Mouse (Mus musculus) layer of hippocampus, adult 8-10 months (tissue): ENCODE results near the gene Cmss1. TPM values are rescaled to one million over a fixed set of nuclear protein-coding genes. Genes with fewer than 3 reads are reported as not detected.
A peak's percentile ranks its signal among the peaks of the same experiment; 100 is the strongest.

Source experiments
- DNase-seq, 2 experiments: peaks; one replicate each; pipeline ENCODE4 v3.0.0; 2022; ENCODE audit warnings: low spot score in 2 of 2
- total RNA-seq, 4 experiments: library from RNA; stranded (reverse); gene quantifications; 2 replicates each; pipeline ENCODE4 v1.2.4; 2022

The Cmss1 gene
- total RNA-seq, 4 experiments from 2014 or later: 17.1 to 20.4 (median 18.0) TPM

DNA sequence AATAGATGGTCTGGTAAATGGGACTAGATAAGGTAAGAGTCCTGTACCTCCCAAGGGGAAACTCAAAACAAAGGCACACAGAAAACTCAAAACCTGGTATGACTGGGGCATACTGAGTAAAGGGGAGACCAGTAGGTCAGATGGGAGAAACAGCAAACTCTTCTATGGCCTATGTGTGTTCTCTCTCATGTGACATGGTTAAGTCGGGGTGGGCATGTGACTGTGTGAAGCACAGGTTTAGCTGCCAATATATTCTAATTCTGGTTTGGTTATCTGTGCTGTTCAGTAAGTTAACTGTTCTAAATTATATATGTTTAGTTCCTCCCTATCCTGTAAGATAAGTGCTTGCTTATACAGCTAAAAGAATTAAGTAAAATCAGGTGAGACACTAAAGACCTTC, 46.5 kb downstream of the Cmss1 start:
- no peak for DNase-seq

DNA sequence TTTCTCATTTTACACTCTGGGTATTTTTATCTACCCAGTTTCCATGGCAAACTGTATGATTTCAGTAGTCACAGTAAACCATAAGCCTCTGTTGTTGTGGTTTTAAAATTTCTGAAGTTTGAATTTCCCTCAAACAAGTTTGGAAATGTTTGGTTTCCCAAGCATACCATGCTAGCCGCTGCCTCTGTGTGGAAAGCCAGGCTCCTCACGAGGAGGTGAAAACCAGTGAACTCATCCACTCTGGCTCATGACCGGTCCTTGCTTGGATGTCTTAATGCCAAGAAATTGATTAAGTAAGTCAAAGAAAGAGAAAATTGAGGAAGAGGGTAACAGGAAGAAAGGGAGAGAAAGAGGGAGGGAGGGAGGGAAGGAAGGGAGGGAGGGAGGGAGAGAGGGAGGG, 48.4 kb downstream of the Cmss1 start:
- DNase-seq: no peak

DNA sequence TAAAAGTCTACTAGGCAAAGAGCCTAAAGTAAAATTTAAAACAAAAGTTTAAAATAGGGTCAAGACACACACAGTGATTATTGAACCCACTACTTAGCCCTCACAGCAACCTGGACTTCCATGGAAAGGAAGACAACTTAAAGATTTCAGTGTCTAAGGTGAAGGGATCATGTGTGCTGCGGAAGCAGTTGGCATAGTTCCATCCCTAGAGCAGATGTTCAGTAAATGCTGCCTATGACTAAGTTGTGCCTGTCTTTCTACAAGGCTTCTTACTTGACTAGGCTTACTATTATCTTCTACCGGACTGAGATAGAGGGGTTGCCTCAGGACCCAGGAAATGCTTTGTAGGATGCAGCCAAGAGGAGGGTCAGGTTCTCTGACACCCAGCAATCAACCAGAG, 50.4 kb downstream of the Cmss1 start:
- no peak for DNase-seq

- no peak for DNase-seq
Measured at GRCm38 (mm10) chr16:57555667-57556066, 51.0 kb downstream of the Cmss1 start.

DNA sequence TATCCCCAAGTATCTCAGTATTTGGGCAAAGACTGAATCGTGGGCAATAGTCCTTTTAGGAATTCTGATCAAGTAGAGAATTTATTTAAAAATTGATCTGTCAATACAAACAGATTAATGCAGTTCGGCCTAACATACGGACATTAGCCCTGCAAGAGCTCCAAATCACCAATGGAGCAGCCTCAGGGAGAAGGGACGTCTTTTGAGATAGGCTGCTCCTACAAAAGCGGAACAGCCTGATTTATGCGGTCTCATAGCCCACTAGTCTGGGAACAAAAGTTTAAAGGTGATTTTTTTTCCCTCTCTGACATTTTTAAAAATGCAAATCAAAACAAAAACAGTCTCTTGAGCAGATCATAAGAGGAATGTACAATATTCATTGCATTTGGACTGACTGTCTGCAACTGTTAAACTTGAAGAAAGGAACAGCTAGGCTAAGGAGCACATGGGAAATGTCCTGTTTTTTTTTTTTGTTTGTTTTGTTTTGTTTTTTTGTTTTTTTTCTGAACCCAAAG, 51.7 kb downstream of the Cmss1 start:
- DNase-seq: no peak

- no peak for DNase-seq
Measured at GRCm38 (mm10) chr16:57553235-57553634, 53.4 kb downstream of the Cmss1 start.

GRCm38 (mm10) chr16:57552709-57553108, 54.0 kb downstream of the Cmss1 start:
- no peak for DNase-seq

- no peak for DNase-seq
Measured at GRCm38 (mm10) chr16:57551617-57552016, 55.0 kb downstream of the Cmss1 start.

DNA sequence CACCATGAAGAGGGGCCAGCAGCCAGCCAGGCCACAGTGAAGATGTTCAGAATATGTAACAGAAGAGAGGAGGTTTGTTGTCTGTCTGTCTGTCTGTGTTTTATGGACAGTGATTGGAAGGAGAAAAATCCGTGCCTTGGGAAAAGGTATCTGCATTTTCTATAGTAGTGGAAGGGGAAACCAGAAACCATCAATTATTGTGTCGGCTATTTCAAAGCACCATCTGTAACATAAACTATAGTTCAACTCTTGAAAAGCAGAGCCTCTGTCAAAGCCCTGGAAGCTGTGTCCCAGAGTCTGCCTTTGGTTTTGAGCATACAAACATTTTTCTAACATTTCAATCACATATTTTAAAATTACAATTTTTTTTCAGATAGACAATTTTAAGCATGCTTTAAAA, 55.8 kb downstream of the Cmss1 start:
- DNase-seq: no peak

DNA sequence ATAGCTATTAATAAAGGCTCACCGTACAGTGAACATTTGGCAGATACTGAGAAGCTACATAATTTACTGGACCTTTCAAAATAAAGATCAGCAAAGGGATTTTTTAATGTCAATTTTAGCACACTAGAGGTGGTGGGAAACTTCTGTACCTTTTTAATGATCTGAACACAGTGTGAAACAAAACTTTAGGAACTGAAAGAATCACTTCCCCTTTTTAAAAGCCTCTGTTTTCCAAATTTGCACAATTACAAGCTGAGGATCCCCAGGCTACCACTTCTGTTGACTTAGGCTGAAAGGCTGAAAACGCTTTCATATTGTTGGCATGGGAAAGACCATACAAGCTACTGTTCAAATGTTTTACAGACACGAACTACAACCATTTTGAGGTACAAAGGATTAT, 56.6 kb downstream of the Cmss1 start:
- DNase-seq: no peak

DNA sequence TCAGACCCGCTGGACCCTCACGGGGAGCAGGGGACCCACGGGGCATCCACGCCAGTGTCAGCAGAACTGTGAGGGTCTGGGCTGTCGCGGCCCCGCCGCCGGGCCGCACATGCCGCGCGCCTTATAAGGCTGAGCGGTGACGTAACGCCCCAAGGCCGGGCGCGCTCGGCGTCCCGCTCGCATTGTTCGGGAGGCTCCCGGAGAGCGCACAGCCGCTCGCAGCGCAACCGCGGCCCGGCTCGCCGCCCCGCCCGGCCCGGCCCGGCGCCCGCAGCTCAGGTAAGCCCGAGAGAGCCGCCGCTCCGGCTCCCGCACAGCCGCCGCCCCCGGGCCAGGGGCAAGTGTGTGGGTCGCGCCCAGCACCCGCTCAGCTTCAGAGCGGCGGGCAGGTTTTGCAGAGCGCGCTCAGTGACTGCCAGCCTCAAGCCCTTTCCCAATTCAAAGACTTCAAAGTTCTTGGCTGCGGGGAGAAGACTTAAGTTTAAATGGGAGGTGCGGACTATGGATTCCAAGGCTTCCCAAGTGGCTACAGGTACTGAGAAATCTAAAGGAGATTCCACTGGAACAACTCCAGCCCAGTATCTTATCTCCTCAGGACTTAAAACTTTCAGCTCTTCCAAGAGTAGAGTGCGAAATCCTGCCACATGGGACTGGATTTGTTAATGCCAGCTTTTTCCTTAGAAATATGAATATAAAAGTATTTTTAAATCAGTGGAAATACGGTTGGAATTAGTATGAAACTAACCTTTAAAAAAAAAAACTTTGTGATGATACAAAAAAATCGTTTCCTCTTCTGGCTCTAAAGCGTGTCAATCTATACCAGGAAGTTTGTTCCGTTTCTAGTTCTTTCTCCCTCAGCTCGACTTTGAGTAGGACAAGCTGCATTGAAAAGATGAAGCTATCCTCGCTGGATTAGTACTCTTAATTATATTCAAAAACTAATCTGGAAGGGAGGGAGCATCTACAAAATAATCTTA, 57.3 kb downstream of the Cmss1 start:
- DNase-seq: peak in 1 of 2 experiments; percentile 18

- no peak for DNase-seq
Measured at GRCm38 (mm10) chr16:57548608-57549007, 58.1 kb downstream of the Cmss1 start.

DNA sequence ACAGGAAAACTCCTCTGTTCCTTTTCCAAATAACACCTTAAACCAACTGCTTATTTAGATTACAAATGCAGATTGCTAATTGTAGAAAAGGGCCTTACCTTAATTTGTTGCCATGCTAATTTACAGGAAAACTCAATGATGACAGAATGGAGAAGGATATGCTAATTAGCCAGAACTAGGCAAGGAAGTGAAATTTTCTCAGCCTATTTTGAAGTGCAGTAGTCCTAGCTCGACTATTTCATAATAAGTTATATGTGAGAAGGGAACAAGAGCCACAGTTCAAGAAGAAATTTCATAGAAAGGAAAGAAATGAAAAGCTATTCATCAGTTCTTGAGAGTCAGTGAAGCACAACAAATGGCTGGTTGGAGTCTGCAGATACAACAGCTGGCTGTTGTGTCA, 60.3 kb downstream of the Cmss1 start:
- no peak for DNase-seq

- no peak for DNase-seq
Measured at GRCm38 (mm10) chr16:57544441-57544840, 62.2 kb downstream of the Cmss1 start.

- no peak for DNase-seq
Measured at GRCm38 (mm10) chr16:57543243-57543642, 63.4 kb downstream of the Cmss1 start.

DNA sequence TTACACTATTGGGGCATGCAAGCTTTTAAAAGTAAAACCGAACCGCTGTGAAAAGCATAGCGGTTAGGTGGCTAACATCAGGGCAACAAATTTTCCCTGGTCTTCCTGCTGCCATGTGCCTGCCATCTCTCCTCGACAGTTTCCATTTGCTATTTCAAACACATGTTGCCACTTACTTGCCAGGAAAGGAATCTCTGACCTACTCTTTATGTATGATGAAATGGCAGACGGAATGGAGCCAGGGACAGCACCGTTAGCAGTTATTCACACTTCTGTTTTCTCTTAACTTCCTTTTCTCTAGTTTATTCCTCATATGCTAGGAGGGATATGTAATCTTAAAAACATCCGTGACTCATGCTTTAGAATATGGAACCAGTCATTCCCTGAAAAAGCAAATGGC, 70.2 kb downstream of the Cmss1 start:
- DNase-seq: no peak

GRCm38 (mm10) chr16:57534811-57535210, 71.9 kb downstream of the Cmss1 start:
- DNase-seq: no peak

DNA sequence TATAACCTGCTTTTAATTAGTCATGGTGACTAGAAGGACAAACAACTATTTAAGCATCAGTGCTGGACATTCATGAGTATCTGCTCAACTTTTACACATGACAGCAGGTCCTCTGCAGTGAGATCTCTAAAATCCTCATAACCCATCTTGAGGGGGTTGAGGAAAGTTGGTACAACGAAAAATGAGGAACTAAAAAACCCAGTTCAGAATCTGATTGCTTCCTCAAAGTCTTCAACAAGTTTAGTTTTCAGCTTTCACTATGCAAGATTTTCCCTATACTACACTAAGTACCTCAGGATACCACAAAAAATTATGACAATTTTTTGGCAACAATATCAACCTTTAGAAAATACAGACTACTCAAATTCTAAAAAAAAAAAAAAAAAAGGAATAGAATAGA, 72.3 kb downstream of the Cmss1 start:
- DNase-seq: no peak

- no peak for DNase-seq
Measured at GRCm38 (mm10) chr16:57532081-57532493, 74.6 kb downstream of the Cmss1 start.

DNA sequence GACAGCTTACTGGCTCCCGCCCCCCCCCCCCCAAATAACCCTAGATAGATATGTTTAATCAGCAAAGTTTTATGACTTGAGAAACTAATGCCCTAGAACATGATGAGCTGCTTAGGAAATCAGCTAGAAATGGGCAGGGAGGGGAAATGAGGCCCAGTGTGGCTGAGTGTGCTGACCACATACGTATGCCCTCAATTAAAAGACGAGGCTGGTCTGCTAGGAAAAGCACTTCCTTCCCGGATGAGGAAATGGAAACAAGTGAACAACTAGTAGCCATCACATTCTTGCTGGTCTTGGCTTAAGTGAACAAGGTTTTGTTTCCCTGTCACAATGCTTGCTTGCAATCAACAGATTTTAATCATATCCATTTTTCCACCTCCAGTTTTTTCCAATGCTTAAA, 76.1 kb downstream of the Cmss1 start:
- no peak for DNase-seq

DNA sequence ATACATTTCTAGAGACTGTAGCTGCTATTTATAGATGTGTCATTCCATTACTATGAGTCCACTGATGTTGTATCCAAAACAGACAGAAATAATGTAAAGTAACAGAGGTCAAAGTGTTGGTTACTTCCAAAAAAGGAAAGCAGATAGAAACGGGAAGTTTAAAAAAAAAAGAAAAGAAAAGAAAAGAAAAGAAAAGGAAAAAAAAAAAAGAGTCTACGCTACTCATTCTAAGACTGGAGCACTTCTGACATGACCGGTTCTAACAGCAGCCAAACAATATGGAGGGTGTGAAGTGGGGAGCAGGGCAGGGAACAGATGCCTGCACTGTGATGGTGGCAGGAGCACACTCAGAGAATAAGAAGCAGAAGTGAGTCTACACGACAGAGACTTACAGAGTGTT, 78.2 kb downstream of the Cmss1 start:
- no peak for DNase-seq

GRCm38 (mm10) chr16:57526893-57527292, 79.8 kb downstream of the Cmss1 start:
- no peak for DNase-seq

GRCm38 (mm10) chr16:57525476-57525875, 81.2 kb downstream of the Cmss1 start:
- DNase-seq: no peak
